Mouse (Mus musculus) intestine, embryonic 16.5 days (tissue): ENCODE measurements around the gene Kmt5a. TPM values are rescaled to one million over a fixed set of nuclear protein-coding genes. Genes with fewer than 3 reads are reported as not detected.
A peak's percentile ranks its signal among the peaks of the same experiment; 100 is the strongest.
"Not testable (repeated sequence)": the region's sequence is repeated elsewhere in the genome, so short reads cannot be mapped to it uniquely, and the experiment has no call there.

Experiments
- ATAC-seq: fragments of 200-750 bp; cut with Nextera tagmentation; 2 replicates; pipeline ENCODE4 v1.8.0; 2017; ENCODE audit warnings: moderate TSS enrichment, moderate library complexity
- H3K27ac ChIP-seq: fragments of 300-500 bp; sonication (generic); 2 replicates; pipeline ENCODE4 v1.5.1; 2014; ENCODE audit warnings: mild to moderate bottlenecking, low read length
- H3K27me3 ChIP-seq: fragments of 300-500 bp; sonication (generic); replicated peaks from 2 replicates; pipeline ENCODE4 v1.6.1; 2014; ENCODE audit warnings: low read length, control low read depth, mixed read lengths; ENCODE audit not compliant: control insufficient read depth, insufficient read depth
- H3K36me3 ChIP-seq: fragments of 300-500 bp; sonication (generic); 2 replicates; pipeline ENCODE4 v1.6.1; 2014; ENCODE audit warnings: low read length, control low read depth; ENCODE audit not compliant: control insufficient read depth, insufficient read depth
- H3K4me1 ChIP-seq: fragments of 300-500 bp; sonication (generic); 2 replicates; pipeline ENCODE4 v1.6.1; 2014; ENCODE audit warnings: low read length, control low read depth, mixed read lengths; ENCODE audit not compliant: control insufficient read depth, insufficient read depth
- H3K4me2 ChIP-seq: fragments of 300-500 bp; sonication (generic); 2 replicates; pipeline ENCODE4 v1.6.1; 2014; ENCODE audit warnings: low read depth, low read length, control low read depth
- H3K4me3 ChIP-seq: fragments of 300-500 bp; sonication (generic); 2 replicates; pipeline ENCODE4 v1.5.1; 2014; ENCODE audit warnings: mild to moderate bottlenecking, low read length
- H3K9ac ChIP-seq: fragments of 300-500 bp; sonication (generic); 2 replicates; pipeline ENCODE4 v1.6.1; 2014; ENCODE audit warnings: low read depth, low read length
- H3K9me3 ChIP-seq: fragments of 300-500 bp; sonication (generic); 2 replicates; pipeline ENCODE4 v1.6.1; 2016; ENCODE audit warnings: low read length, control low read depth; ENCODE audit not compliant: control insufficient read depth
- WGBS: fragments of 180-500 bp; shearing (Covaris S2); extraction: QIAGEN DNeasy Blood & Tissue Kit; methylation state at CpG from one replicate; pipeline ENCODE4 v1.1.7; 2014; 5-methylcytosine and 5-hydroxymethylcytosine counted together
- polyA plus RNA-seq: library from polyadenylated mRNA; unstranded; fragments of >200 nt; fragmentation: Nextera tagmentation; extraction: Ambion mirVana; gene quantifications from 2 replicates; pipeline ENCODE4 v1.2.1, GENCODE M21; 2015

Gene Kmt5a
- polyA plus RNA-seq, 1 experiment from 2014 or later = 50.6 TPM

GRCm38 (mm10) chr5:124453339-124454081, 13.8 kb downstream of the Kmt5a start:
- ATAC-seq = no peak
- H3K4me2 ChIP-seq = peak overlapping the region; percentile 15; the same call in 1 of the 2 replicates
- no peaks in the 10 kb centered on the region for H3K9me3 ChIP-seq
- peaks cover 30% of the 10 kb centered on the region for H3K4me1 ChIP-seq
- no peaks in the 10 kb centered on the region for H3K27me3 ChIP-seq
- peaks cover 31% of the 10 kb centered on the region for H3K36me3 ChIP-seq
- H3K9ac ChIP-seq = peak overlapping the region; percentile 26; the same call in 1 of the 2 replicates
- peak overlapping the region; percentile 13; the same call in 1 of the 2 replicates for H3K27ac ChIP-seq
- 78% methylated on average over 13 of the region's 13 CpGs for WGBS
- no peak overlapping the region for H3K4me3 ChIP-seq

- WGBS = 75% methylated on average over 1 of the region's 1 CpGs
- Histone ChIP-seq H3K27ac (peak overlapping the region; percentile 13; the same call in 1 of the 2 replicates), H3K36me3 (peaks cover 28% of the 10 kb centered on the region)
Observed at GRCm38 (mm10) chr5:124454082-124454419, 14.3 kb downstream of the Kmt5a start.

GRCm38 (mm10) chr5:124456762-124457161, 17.0 kb downstream of the Kmt5a start:
- H3K9me3 ChIP-seq = no peaks in the 10 kb centered on the region
- H3K27ac ChIP-seq = no peak overlapping the region
- H3K4me2 ChIP-seq = no peak overlapping the region
- no peaks in the 10 kb centered on the region for H3K27me3 ChIP-seq
- 94% methylated on average over 6 of the region's 6 CpGs for WGBS
- no peak overlapping the region for H3K4me3 ChIP-seq
- ATAC-seq = no peak
- H3K4me1 ChIP-seq = peaks cover 10% of the 10 kb centered on the region; the same call in 1 of the 2 replicates
- H3K9ac ChIP-seq = no peak overlapping the region
- peaks cover 29% of the 10 kb centered on the region for H3K36me3 ChIP-seq

More at GRCm38 (mm10) chr5:124454082-124454419, 14.3 kb downstream of the Kmt5a start:
- H3K9me3 ChIP-seq = no peaks in the 10 kb centered on the region
- H3K4me3 ChIP-seq = no peak overlapping the region
- H3K27me3 ChIP-seq = no peaks in the 10 kb centered on the region
- peaks cover 24% of the 10 kb centered on the region; the same call in 1 of the 2 replicates for H3K4me1 ChIP-seq
- H3K4me2 ChIP-seq = no peak overlapping the region
- no peak for ATAC-seq
- H3K9ac ChIP-seq = peak overlapping the region; percentile 17; the same call in 1 of the 2 replicates

- not testable (repeated sequence) for H3K9ac ChIP-seq, ATAC-seq, H3K4me2 ChIP-seq, H3K4me1 ChIP-seq, H3K9me3 ChIP-seq, H3K4me3 ChIP-seq, H3K27ac ChIP-seq, H3K27me3 ChIP-seq
- peaks cover 22% of the 10 kb centered on the region; the same call in 1 of the 2 replicates for H3K36me3 ChIP-seq
- WGBS = 88% methylated on average over 14 of the region's 14 CpGs
Observed at GRCm38 (mm10) chr5:124460922-124461321, 21.2 kb downstream of the Kmt5a start.

GRCm38 (mm10) chr5:124462297-124463025, 22.7 kb downstream of the Kmt5a start:
- peak; percentile 31; the same call in 1 of the 2 replicates for ATAC-seq
- Histone ChIP-seq H3K9me3 (no peaks in the 10 kb centered on the region), H3K4me3 (no peak overlapping the region), H3K36me3 (peaks cover 22% of the 10 kb centered on the region; the same call in 1 of the 2 replicates), H3K27me3 (no peaks in the 10 kb centered on the region), H3K27ac (no peak overlapping the region), H3K4me2 (no peak overlapping the region), H3K4me1 (no peaks in the 10 kb centered on the region), H3K9ac (no peak overlapping the region)
- WGBS = 85% methylated on average over 8 of the region's 8 CpGs

GRCm38 (mm10) chr5:124463462-124463861, 23.7 kb downstream of the Kmt5a start:
- Histone ChIP-seq H3K4me1 (no peaks in the 10 kb centered on the region), H3K4me2 (no peak overlapping the region), H3K9me3 (no peaks in the 10 kb centered on the region), H3K27ac (no peak overlapping the region), H3K9ac (no peak overlapping the region), H3K27me3 (no peaks in the 10 kb centered on the region), H3K4me3 (no peak overlapping the region), H3K36me3 (peaks cover 17% of the 10 kb centered on the region; the same call in 1 of the 2 replicates)
- WGBS = 81% methylated on average over 5 of the region's 5 CpGs
- ATAC-seq = no peak

- ATAC-seq = no peak
- H3K9ac ChIP-seq = no peak overlapping the region
Observed at GRCm38 (mm10) chr5:124464905-124465304, 25.2 kb downstream of the Kmt5a start.

GRCm38 (mm10) chr5:124467766-124468165, 28.0 kb downstream of the Kmt5a start:
- Histone ChIP-seq H3K27me3 (no peaks in the 10 kb centered on the region), H3K9ac (no peak overlapping the region), H3K27ac (no peak overlapping the region), H3K36me3 (0 out of 2 replicates have a peak, but pooled peaks cover 11% of the 10 kb centered on the region), H3K9me3 (no peaks in the 10 kb centered on the region), H3K4me2 (no peak overlapping the region), H3K4me1 (no peaks in the 10 kb centered on the region), H3K4me3 (no peak overlapping the region)
- 81% methylated on average over 1 of the region's 1 CpGs for WGBS
- ATAC-seq = no peak

More at GRCm38 (mm10) chr5:124464905-124465304, 25.2 kb downstream of the Kmt5a start:
- H3K36me3 ChIP-seq = peaks cover 17% of the 10 kb centered on the region; the same call in 1 of the 2 replicates
- H3K4me2 ChIP-seq = no peak overlapping the region
- no peaks in the 10 kb centered on the region for H3K27me3 ChIP-seq
- no peaks in the 10 kb centered on the region for H3K4me1 ChIP-seq
- H3K4me3 ChIP-seq = no peak overlapping the region
- H3K27ac ChIP-seq = no peak overlapping the region
- no peaks in the 10 kb centered on the region for H3K9me3 ChIP-seq

- 90% methylated on average over 7 of the region's 7 CpGs for WGBS
Observed at GRCm38 (mm10) chr5:124468365-124468764, 28.6 kb downstream of the Kmt5a start.

More at GRCm38 (mm10) chr5:124468365-124468764, 28.6 kb downstream of the Kmt5a start:
- no peak overlapping the region for H3K4me2 ChIP-seq
- H3K36me3 ChIP-seq = 0 out of 2 replicates have a peak, but pooled peaks cover 11% of the 10 kb centered on the region
- H3K4me1 ChIP-seq = no peaks in the 10 kb centered on the region
- no peak overlapping the region for H3K27ac ChIP-seq
- no peaks in the 10 kb centered on the region for H3K27me3 ChIP-seq
- H3K9ac ChIP-seq = no peak overlapping the region
- no peak for ATAC-seq
- no peak overlapping the region for H3K4me3 ChIP-seq
- no peaks in the 10 kb centered on the region for H3K9me3 ChIP-seq
